Mouse (Mus musculus) bone marrow, adult 2 months (tissue): ENCODE data around the gene Rfx2.

ENCODE experiments used
- CTCF ChIP-seq: fragments of 200-500 bp; IDR thresholded peaks from 2 replicates; pipeline ENCODE4 v1.5.1; 2011; ENCODE audit warnings: low read length, control low read depth; ENCODE audit not compliant: control insufficient read depth, insufficient read depth
- POLR2A ChIP-seq: fragments of 200-500 bp; IDR thresholded peaks from 2 replicates; pipeline ENCODE4 v1.6.1; 2011; ENCODE audit warnings: low read depth, mild to moderate bottlenecking, control low read depth, low read length, borderline replicate concordance; ENCODE audit not compliant: control insufficient read depth

DNA sequence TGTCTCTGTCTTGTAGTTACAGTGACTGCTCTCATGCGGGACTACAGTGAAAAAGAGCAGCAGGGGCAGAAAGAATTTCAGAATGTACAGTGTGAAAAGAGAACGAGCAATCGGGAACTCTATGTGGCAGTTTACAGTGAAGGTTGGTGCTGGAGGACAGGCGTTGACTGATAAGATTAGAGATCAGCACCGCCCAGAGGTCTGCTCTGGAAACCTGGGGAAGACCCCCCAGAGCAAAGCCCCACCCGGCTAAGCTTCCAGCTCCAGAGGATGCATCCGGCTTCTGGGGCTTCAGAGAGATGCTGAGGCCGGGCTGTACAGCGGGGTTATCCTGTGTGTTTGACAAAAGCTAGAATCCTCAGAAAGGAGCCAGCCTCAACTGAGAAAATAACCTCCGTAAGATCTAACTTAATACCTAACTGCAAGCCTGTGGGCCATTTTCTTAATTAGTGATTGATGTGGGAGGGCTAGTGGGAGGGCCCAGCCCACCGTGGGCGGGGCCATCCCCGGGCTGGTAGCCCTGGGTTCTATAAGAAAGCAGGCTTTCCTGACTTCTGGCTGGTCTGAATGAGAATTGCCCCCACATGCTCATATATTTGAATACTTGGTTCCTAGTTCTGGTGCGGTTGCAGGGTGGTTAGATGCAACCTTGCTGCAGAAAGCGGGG lies 39.6 kb upstream of the Rfx2 start:
- TF ChIP-seq CTCF (no peak), POLR2A (no peak)
